Comparison of ENCODE assay signal across 9 mouse cellular contexts in genomic region chr3:69208441-69209309, GRCm38 (mm10). TPM values are rescaled to one million over a fixed set of nuclear protein-coding genes. Genes with fewer than 3 reads are reported as not detected.
DNase-seq lines count a peak whose midpoint lies in the region; ATAC-seq and TF ChIP-seq lines count a peak whose summit lies in the region.
"Had no signal": no experiment of that assay in that cellular context is flagged by ENCODE, and none has a peak within 500 bp of the region (broad histone marks: within the 10 kb centered on the region; RNA-seq: fewer than 3 reads in every experiment).

No protein-coding gene starts in this region.

- no peaks in the 10 kb centered on the region for H3K27me3 ChIP-seq in liver, adult 2 months (ENCODE audit: control insufficient read depth, insufficient read depth, low read length)
- no peaks in the 10 kb centered on the region for H3K27me3 ChIP-seq in liver, embryonic 12.5 days (replicated peaks)

- H3K4me2 ChIP-seq in liver, embryonic 12.5 days: no peak overlapping the region

- no peak overlapping the region for H3K9ac ChIP-seq in liver, adult 2 months (ENCODE audit: low read depth, low read length)
- H3K9ac ChIP-seq in liver, embryonic 12.5 days: no peak overlapping the region

- H3K27ac ChIP-seq in liver, adult 2 months (replicated peaks; ENCODE audit: insufficient read depth, low read depth, low read length): no peak overlapping the region
- H3K27ac ChIP-seq in liver, embryonic 12.5 days: no peak overlapping the region
- H3K27ac ChIP-seq in cortical plate, adult 2 months (ENCODE audit: insufficient read depth, low read length): no peak overlapping the region

- no peaks in the 10 kb centered on the region for H3K36me3 ChIP-seq in liver, adult 2 months (ENCODE audit: control insufficient read depth, insufficient read depth, low read length)
- no peaks in the 10 kb centered on the region for H3K36me3 ChIP-seq in liver, embryonic 12.5 days

- WGBS in liver, adult 2 months: 81% methylated on average over 12 of the region's 12 CpGs
- 59% methylated on average over 12 of the region's 12 CpGs for WGBS in liver, embryonic 12.5 days (ENCODE audit: insufficient replicate concordance)

- H3K9me3 ChIP-seq in liver, embryonic 12.5 days (replicated peaks): no peaks in the 10 kb centered on the region

- TF ChIP-seq POLR2A in liver, adult 2 months (IDR thresholded peaks at IDR 0.05; ENCODE audit: extremely low read depth, insufficient read depth, low read length): no peak
- no peak for TF ChIP-seq POLR2A in cortical plate, adult 2 months (IDR thresholded peaks at IDR 0.05; ENCODE audit: extremely low read depth, insufficient read depth, low read length)

- H3K79me2 ChIP-seq in liver, adult 2 months (ENCODE audit: control insufficient read depth, insufficient read depth, low read length): no peaks in the 10 kb centered on the region

- H3K4me1 ChIP-seq in liver, adult 2 months (ENCODE audit: control insufficient read depth, insufficient read depth, low read length): peaks cover 5% of the 10 kb centered on the region; the same call in 1 of the 2 replicates
- H3K4me1 ChIP-seq in liver, embryonic 12.5 days: peaks cover 16% of the 10 kb centered on the region
- no peaks in the 10 kb centered on the region for H3K4me1 ChIP-seq in cortical plate, adult 2 months (ENCODE audit: control insufficient read depth, insufficient read depth, low read length)

- peak; percentile 53 for TF ChIP-seq CTCF in liver, adult 2 months (IDR thresholded peaks at IDR 0.05; ENCODE audit: low read depth, low read length)
- peak; percentile 46 for TF ChIP-seq CTCF in cortical plate, adult 2 months (IDR thresholded peaks at IDR 0.05; ENCODE audit: extremely low read depth, insufficient read depth, low read length)

- DNase-seq in CD4-positive, CD25-positive, alpha-beta regulatory T cell, adult 2 months (ENCODE audit: low read depth, low spot score): peak; percentile 71
- peak; percentile 32 for DNase-seq in liver, adult 2 months (ENCODE audit: extremely low read depth, low read depth, low spot score)
- DNase-seq in kidney, postnatal 14 days: peak; percentile 15
- peak; percentile 65 for DNase-seq in skeletal muscle tissue, adult 2 months (ENCODE audit: low read depth, low spot score)
- no peak for DNase-seq in right cerebral cortex, adult 2 months (ENCODE audit: low spot score in 2 of 2)

- no peak for ATAC-seq in CD4-positive, CD25-positive, alpha-beta regulatory T cell, adult 4 months
- no peak for ATAC-seq in liver, embryonic 12.5 days

- H3K4me3 ChIP-seq in liver, adult 2 months (ENCODE audit: insufficient read depth, low read depth, low read length): no peak overlapping the region
- no peak overlapping the region for H3K4me3 ChIP-seq in liver, embryonic 12.5 days
- H3K4me3 ChIP-seq in cortical plate, adult 2 months (ENCODE audit: insufficient read depth, low read length): no peak overlapping the region

RNA-seq across cellular contexts. Expression of gene Arl14, which starts 13.5 kb away (rescaled TPM):
- not detected for polyA plus RNA-seq in CD4-positive, CD25-positive, alpha-beta regulatory T cell, adult 4 months (2017; shearing (Covaris generic))
- total RNA-seq in liver, adult 2 months (2014; rRNA removed): 0.09 TPM in 1 of 2 replicates, not detected in the other
- not detected in 2 replicates for polyA plus RNA-seq in liver, adult 2 months (2012; rRNA removed)
- not detected in 2 replicates for polyA plus RNA-seq in liver, embryonic 12.5 days (2016; fragmentation: Nextera tagmentation; extraction: Ambion mirVana)
- polyA plus RNA-seq in cortical plate, adult 2 months (2012; rRNA removed): not detected in 2 replicates
- total RNA-seq: left cerebral cortex, postnatal 10 days had no signal

Comparison
In these comparisons a context has a peak if more than half of its experiments do, and no peak if none do; other contexts are left out.
1. DNase-seq: peak in CD4-positive, CD25-positive, alpha-beta regulatory T cell, adult 2 months (single experiment), liver, adult 2 months (single experiment), kidney, postnatal 14 days (single experiment) and skeletal muscle tissue, adult 2 months (single experiment); none in right cerebral cortex, adult 2 months (0 of 2).